8 mouse cellular contexts compared by ENCODE assay signal in genomic region chr10:17230040-17230818, GRCm38 (mm10).
DNase-seq lines count a peak whose midpoint lies in the region; ATAC-seq and TF ChIP-seq lines count a peak whose summit lies in the region.

No protein-coding gene starts in this region.

- DNase-seq in stomach, postnatal 0 days (ENCODE audit: low spot score): no peak
- peak; percentile 24 to 39 for DNase-seq in kidney, postnatal 4 days
- DNase-seq in spleen, postnatal 10 days (ENCODE audit: low spot score in 2 of 2): no peak
- no peak for DNase-seq in liver

- H3K27me3 ChIP-seq in stomach, embryonic 14.5 days (ENCODE audit: control insufficient read depth, insufficient read depth, low read length): no peaks in the 10 kb centered on the region
- no peaks in the 10 kb centered on the region for H3K27me3 ChIP-seq in stomach, postnatal 0 days (ENCODE audit: control insufficient read depth, insufficient read depth, low read length)
- H3K27me3 ChIP-seq in forebrain, embryonic 12.5 days: 0 out of 2 replicates have a peak, but pooled peaks cover 8% of the 10 kb centered on the region
- no peaks in the 10 kb centered on the region for H3K27me3 ChIP-seq in neural tube, embryonic 12.5 days (replicated peaks)

- no peak for TF ChIP-seq EP300 in stomach, postnatal 0 days (optimal IDR thresholded peaks at IDR 0.05)

- WGBS in stomach, embryonic 14.5 days: 13% methylated on average over 16 of the region's 16 CpGs
- 25% methylated on average over 16 of the region's 16 CpGs for WGBS in stomach, postnatal 0 days
- WGBS in forebrain, embryonic 12.5 days: under 1% methylated on average over 16 of the region's 16 CpGs
- WGBS in neural tube, embryonic 12.5 days: 4% methylated on average over 16 of the region's 16 CpGs

- no peaks in the 10 kb centered on the region for H3K36me3 ChIP-seq in stomach, embryonic 14.5 days (ENCODE audit: control insufficient read depth, insufficient read depth, low read length)
- H3K36me3 ChIP-seq in stomach, postnatal 0 days (ENCODE audit: control insufficient read depth, insufficient read depth, low read length): no peaks in the 10 kb centered on the region
- H3K36me3 ChIP-seq in forebrain, embryonic 12.5 days (replicated peaks): no peaks in the 10 kb centered on the region
- H3K36me3 ChIP-seq in neural tube, embryonic 12.5 days: no peaks in the 10 kb centered on the region

- H3K27ac ChIP-seq in stomach, embryonic 14.5 days (ENCODE audit: low read length): peak overlapping the region; percentile 27
- no peak overlapping the region for H3K27ac ChIP-seq in stomach, postnatal 0 days (replicated peaks)
- peak overlapping the region; percentile 76 for H3K27ac ChIP-seq in forebrain, embryonic 12.5 days
- H3K27ac ChIP-seq in neural tube, embryonic 12.5 days: peak overlapping the region; percentile 70

- H3K4me2 ChIP-seq in stomach, embryonic 14.5 days (replicated peaks; ENCODE audit: low read depth, low read length): peak overlapping the region; percentile 18; the same call in 1 of the 2 replicates
- no peak overlapping the region for H3K4me2 ChIP-seq in stomach, postnatal 0 days (replicated peaks; ENCODE audit: low read depth)
- peak overlapping the region; percentile 31 for H3K4me2 ChIP-seq in forebrain, embryonic 12.5 days
- H3K4me2 ChIP-seq in neural tube, embryonic 12.5 days (replicated peaks): peak overlapping the region; percentile 39

- no peak for TF ChIP-seq CTCF in stomach, postnatal 0 days (IDR thresholded peaks at IDR 0.05; ENCODE audit: low read depth)

- no peak for ATAC-seq in stomach, embryonic 14.5 days (ENCODE audit: insufficient number of reproducible peaks, insufficient read depth, low FRiP score, low read depth)
- no peak for ATAC-seq in stomach, postnatal 0 days (ENCODE audit: low FRiP score, low TSS enrichment)
- peak; percentile 90 for ATAC-seq in forebrain, embryonic 12.5 days (ENCODE audit: low FRiP score)
- peak; percentile 89 for ATAC-seq in neural tube, embryonic 12.5 days (ENCODE audit: low FRiP score, low read depth)
- no peak for ATAC-seq in frontal cortex, adult (ENCODE audit: low TSS enrichment)

- no peaks in the 10 kb centered on the region for H3K9me3 ChIP-seq in stomach, embryonic 14.5 days (ENCODE audit: control insufficient read depth, low read depth, low read length)
- no peaks in the 10 kb centered on the region for H3K9me3 ChIP-seq in stomach, postnatal 0 days (ENCODE audit: control insufficient read depth, low read length)
- no peaks in the 10 kb centered on the region for H3K9me3 ChIP-seq in forebrain, embryonic 12.5 days
- H3K9me3 ChIP-seq in neural tube, embryonic 12.5 days: no peaks in the 10 kb centered on the region

- peaks cover 8% of the 10 kb centered on the region; the same call in 1 of the 2 replicates for H3K4me1 ChIP-seq in stomach, embryonic 14.5 days (ENCODE audit: control insufficient read depth, insufficient read depth, low read length)
- H3K4me1 ChIP-seq in stomach, postnatal 0 days (replicated peaks; ENCODE audit: control insufficient read depth, insufficient read depth): peaks cover 4% of the 10 kb centered on the region; the same call in 1 of the 2 replicates
- H3K4me1 ChIP-seq in forebrain, embryonic 12.5 days: peaks cover 19% of the 10 kb centered on the region
- H3K4me1 ChIP-seq in neural tube, embryonic 12.5 days: peaks cover 10% of the 10 kb centered on the region

- no peak overlapping the region; the same call in 1 of the 2 replicates for H3K9ac ChIP-seq in stomach, embryonic 14.5 days (replicated peaks; ENCODE audit: low read depth, low read length)
- no peak overlapping the region for H3K9ac ChIP-seq in stomach, postnatal 0 days (ENCODE audit: low read length)
- no peak overlapping the region for H3K9ac ChIP-seq in forebrain, embryonic 12.5 days
- no peak overlapping the region for H3K9ac ChIP-seq in neural tube, embryonic 12.5 days

- H3K4me3 ChIP-seq in stomach, embryonic 14.5 days (ENCODE audit: low read depth, low read length): no peak overlapping the region
- H3K4me3 ChIP-seq in stomach, postnatal 0 days (ENCODE audit: low read depth, low read length): no peak overlapping the region
- H3K4me3 ChIP-seq in forebrain, embryonic 12.5 days (replicated peaks): no peak overlapping the region; the same call in 1 of the 2 replicates
- no peak overlapping the region for H3K4me3 ChIP-seq in neural tube, embryonic 12.5 days

Comparison
In these comparisons a context has a peak if more than half of its experiments do, and no peak if none do; other contexts are left out.
1. ATAC-seq: peak in forebrain, embryonic 12.5 days (single experiment) and neural tube, embryonic 12.5 days (single experiment); none in stomach, embryonic 14.5 days (single experiment), stomach, postnatal 0 days (single experiment) and frontal cortex, adult (single experiment).
2. DNase-seq: peak in kidney, postnatal 4 days (2 of 2); none in stomach, postnatal 0 days (single experiment), spleen, postnatal 10 days (0 of 2) and liver (single experiment).